9 mouse cellular contexts compared by ENCODE assay signal in the genomic region with DNA sequence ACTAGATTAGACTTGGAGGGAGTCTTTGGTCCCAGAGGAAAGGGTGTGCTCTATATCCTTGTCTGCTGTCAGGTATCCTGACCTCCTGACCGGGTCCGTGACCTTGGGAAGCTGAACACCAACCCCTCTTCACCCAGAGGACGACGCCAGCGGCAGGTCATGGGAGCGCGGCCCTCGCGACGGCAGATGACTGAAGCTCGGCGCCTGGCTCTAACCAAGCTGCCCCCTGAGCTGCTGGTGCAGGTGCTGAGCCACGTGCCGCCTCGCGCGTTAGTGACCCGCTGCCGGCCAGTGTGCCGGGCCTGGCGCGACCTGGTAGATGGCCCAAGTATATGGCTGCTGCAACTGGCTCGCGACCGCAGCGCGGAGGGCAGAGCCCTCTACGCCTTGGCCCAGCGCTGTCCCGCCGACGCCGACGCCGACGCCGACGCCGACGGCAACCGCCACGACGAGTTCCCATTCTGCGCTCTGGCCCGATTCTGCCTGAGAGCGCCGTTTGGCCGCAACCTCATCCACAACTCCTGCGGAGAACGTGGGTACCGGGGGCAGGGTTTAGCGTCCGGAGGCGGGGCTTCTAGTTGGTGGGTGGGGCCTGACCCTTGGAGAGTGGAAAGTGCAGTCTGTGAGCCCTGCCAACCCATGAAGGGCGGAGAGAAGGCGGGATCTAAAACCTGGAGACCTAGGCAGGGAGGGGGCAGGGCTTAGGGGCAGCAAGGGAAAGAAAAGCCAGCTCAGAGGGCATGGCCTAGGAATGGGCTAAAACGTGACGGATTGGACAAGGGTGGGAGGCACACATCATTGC. TPM values are rescaled to one million over a fixed set of nuclear protein-coding genes. Genes with fewer than 3 reads are reported as not detected.
DNase-seq lines count a peak whose midpoint lies in the region; ATAC-seq and TF ChIP-seq lines count a peak whose summit lies in the region.
"Had no signal": no experiment of that assay in that cellular context is flagged by ENCODE, and none has a peak within 500 bp of the region (broad histone marks: within the 10 kb centered on the region; RNA-seq: fewer than 3 reads in every experiment).

No protein-coding gene starts in this region.

- peaks cover 12% of the 10 kb centered on the region for H3K4me1 ChIP-seq in embryonic facial prominence, embryonic 13.5 days
- peaks cover 5% of the 10 kb centered on the region for H3K4me1 ChIP-seq in heart, embryonic 11.5 days (ENCODE audit: control insufficient read depth, insufficient read depth, low read length)
- no peaks in the 10 kb centered on the region for H3K4me1 ChIP-seq in lung, embryonic 14.5 days (ENCODE audit: insufficient read depth)

- DNase-seq in CD8-positive naive resting alpha-beta T cell, adult 2 months (ENCODE audit: low read depth in 2 of 2, low spot score in 2 of 2): peak; percentile 25 to 55
- peak; percentile 79 for DNase-seq in brain, adult 2 months (ENCODE audit: low read depth, low spot score)
- DNase-seq in kidney, adult 8-10 months: peak; percentile 93 to 95
- peak; percentile 89 for DNase-seq in lung, embryonic 14.5 days
- peak; percentile 83 for DNase-seq in thymus, postnatal 25 days

- H3K27me3 ChIP-seq in embryonic facial prominence, embryonic 13.5 days: peaks cover 5% of the 10 kb centered on the region
- H3K27me3 ChIP-seq in heart, embryonic 11.5 days (ENCODE audit: control insufficient read depth, insufficient read depth, low read length): no peaks in the 10 kb centered on the region
- 0 out of 2 replicates have a peak, but pooled peaks cover 3% of the 10 kb centered on the region for H3K27me3 ChIP-seq in lung, embryonic 14.5 days (ENCODE audit: insufficient read depth, low read length)

- peak overlapping the region; percentile 49 for H3K4me3 ChIP-seq in embryonic facial prominence, embryonic 13.5 days
- peak overlapping the region; percentile 47 for H3K4me3 ChIP-seq in heart, embryonic 11.5 days (ENCODE audit: low read depth, low read length)
- peak overlapping the region; percentile 42 for H3K4me3 ChIP-seq in lung, embryonic 14.5 days (ENCODE audit: low read depth, low read length)

- WGBS in embryonic facial prominence, embryonic 13.5 days: 3% methylated on average over 58 of the region's 58 CpGs
- WGBS in heart, embryonic 11.5 days (ENCODE audit: insufficient replicate concordance): 3% methylated on average over 58 of the region's 58 CpGs
- 3% methylated on average over 58 of the region's 58 CpGs for WGBS in lung, embryonic 14.5 days

- peak overlapping the region; percentile 16; the same call in 1 of the 2 replicates for H3K27ac ChIP-seq in embryonic facial prominence, embryonic 13.5 days
- H3K27ac ChIP-seq in heart, embryonic 11.5 days (ENCODE audit: low read depth, low read length): no peak overlapping the region
- H3K27ac ChIP-seq in lung, embryonic 14.5 days (ENCODE audit: low read depth): no peak overlapping the region

- peaks cover 36% of the 10 kb centered on the region for H3K36me3 ChIP-seq in embryonic facial prominence, embryonic 13.5 days
- peaks cover 9% of the 10 kb centered on the region for H3K36me3 ChIP-seq in heart, embryonic 11.5 days (ENCODE audit: control insufficient read depth, insufficient read depth, low read length)
- H3K36me3 ChIP-seq in lung, embryonic 14.5 days (ENCODE audit: insufficient read depth): peaks cover 11% of the 10 kb centered on the region; the same call in 1 of the 2 replicates

- peak overlapping the region; percentile 84 for H3K4me2 ChIP-seq in embryonic facial prominence, embryonic 13.5 days
- peak overlapping the region; percentile 81 for H3K4me2 ChIP-seq in heart, embryonic 11.5 days
- peak overlapping the region; percentile 77 for H3K4me2 ChIP-seq in lung, embryonic 14.5 days

- no peak for TF ChIP-seq CTCF in lung, embryonic 14.5 days (IDR thresholded peaks at IDR 0.05; ENCODE audit: low read depth)

- peak overlapping the region; percentile 69 for H3K9ac ChIP-seq in embryonic facial prominence, embryonic 13.5 days
- H3K9ac ChIP-seq in heart, embryonic 11.5 days (ENCODE audit: low read depth, low read length): peak overlapping the region; percentile 57
- H3K9ac ChIP-seq in lung, embryonic 14.5 days: peak overlapping the region; percentile 43

- peak; percentile 70 for ATAC-seq in embryonic facial prominence, embryonic 13.5 days (ENCODE audit: insufficient number of reproducible peaks, insufficient read depth, low FRiP score, low TSS enrichment, low read depth)
- peak; percentile 76 for ATAC-seq in heart, embryonic 11.5 days (replicated peaks; ENCODE audit: insufficient number of reproducible peaks, low FRiP score, low TSS enrichment)
- ATAC-seq in lung, embryonic 14.5 days (ENCODE audit: insufficient read depth): peak; percentile 87
- peak; percentile 70 for ATAC-seq in neutrophil, adult 5-6 weeks (ENCODE audit: extremely low read depth, insufficient number of reproducible peaks, low FRiP score, poor library complexity, severe bottlenecking)

- H3K9me3 ChIP-seq in embryonic facial prominence, embryonic 13.5 days: no peaks in the 10 kb centered on the region; the same call in 1 of the 2 replicates
- peaks cover 8% of the 10 kb centered on the region for H3K9me3 ChIP-seq in heart, embryonic 11.5 days (replicated peaks; ENCODE audit: control insufficient read depth, low read length)
- peaks cover 6% of the 10 kb centered on the region for H3K9me3 ChIP-seq in lung, embryonic 14.5 days (ENCODE audit: low read depth, low read length)

RNA-seq across cellular contexts. Expression of a gene that starts 9.1 kb away (rescaled TPM):
- 127 and 132 TPM in 2 replicates for polyA plus RNA-seq in embryonic facial prominence, embryonic 13.5 days (2015; fragmentation: Nextera tagmentation; extraction: Ambion mirVana)
- 133 and 134 TPM in 2 replicates for polyA plus RNA-seq in heart, embryonic 11.5 days (2014; fragmentation: Nextera tagmentation; extraction: Ambion mirVana)
- 131 and 132 TPM in 2 replicates for polyA plus RNA-seq in lung, embryonic 14.5 days (2014; fragmentation: Nextera tagmentation; extraction: Ambion mirVana)
- 18.0 and 19.4 TPM in 2 replicates for total RNA-seq in neutrophil, adult 5-6 weeks (2017)

RNA-seq across cellular contexts. Expression of a gene that starts 9.2 kb away (rescaled TPM):
- 27.3 and 30.8 TPM in 2 replicates for polyA plus RNA-seq in embryonic facial prominence, embryonic 13.5 days (2015; fragmentation: Nextera tagmentation; extraction: Ambion mirVana)
- polyA plus RNA-seq in heart, embryonic 11.5 days (2014; fragmentation: Nextera tagmentation; extraction: Ambion mirVana): 20.9 and 21.2 TPM in 2 replicates
- 27.9 and 31.4 TPM in 2 replicates for polyA plus RNA-seq in lung, embryonic 14.5 days (2014; fragmentation: Nextera tagmentation; extraction: Ambion mirVana)
- total RNA-seq in neutrophil, adult 5-6 weeks (2017): 5.9 and 6.1 TPM in 2 replicates

RNA-seq across cellular contexts. Expression of a gene that starts 15.9 kb away (rescaled TPM):
- 18.1 and 21.6 TPM in 2 replicates for polyA plus RNA-seq in embryonic facial prominence, embryonic 13.5 days (2015; fragmentation: Nextera tagmentation; extraction: Ambion mirVana)
- polyA plus RNA-seq in heart, embryonic 11.5 days (2014; fragmentation: Nextera tagmentation; extraction: Ambion mirVana): 12.0 and 12.7 TPM in 2 replicates
- 13.6 and 15.8 TPM in 2 replicates for polyA plus RNA-seq in lung, embryonic 14.5 days (2014; fragmentation: Nextera tagmentation; extraction: Ambion mirVana)
- 0.61 and 0.81 TPM in 2 replicates for total RNA-seq in neutrophil, adult 5-6 weeks (2017)

RNA-seq across cellular contexts. Expression of a gene that starts 23.4 kb away (rescaled TPM):
- polyA plus RNA-seq in embryonic facial prominence, embryonic 13.5 days (2015; fragmentation: Nextera tagmentation; extraction: Ambion mirVana): 0.89 and 2.1 TPM in 2 replicates
- not detected in 2 replicates for polyA plus RNA-seq in heart, embryonic 11.5 days (2014; fragmentation: Nextera tagmentation; extraction: Ambion mirVana)
- polyA plus RNA-seq in lung, embryonic 14.5 days (2014; fragmentation: Nextera tagmentation; extraction: Ambion mirVana): not detected in 2 replicates
- not detected in 2 replicates for total RNA-seq in neutrophil, adult 5-6 weeks (2017)
- total RNA-seq: adrenal gland, postnatal 4 days had no signal

RNA-seq across cellular contexts. Expression of a gene that starts 34.0 kb away (rescaled TPM):
- polyA plus RNA-seq in embryonic facial prominence, embryonic 13.5 days (2015; fragmentation: Nextera tagmentation; extraction: Ambion mirVana): 73.2 and 76.6 TPM in 2 replicates
- polyA plus RNA-seq in heart, embryonic 11.5 days (2014; fragmentation: Nextera tagmentation; extraction: Ambion mirVana): 52.2 and 55.3 TPM in 2 replicates
- polyA plus RNA-seq in lung, embryonic 14.5 days (2014; fragmentation: Nextera tagmentation; extraction: Ambion mirVana): 54.0 and 59.6 TPM in 2 replicates
- 39.3 and 45.8 TPM in 2 replicates for total RNA-seq in neutrophil, adult 5-6 weeks (2017)

Comparison
In these comparisons a context has a peak if more than half of its experiments do, and no peak if none do; other contexts are left out.
1. DNase-seq: peak in every context shown above with its lines; median percentile 94 in kidney, adult 8-10 months; 89 in lung, embryonic 14.5 days; 83 in thymus, postnatal 25 days; 79 in brain, adult 2 months; 40 in CD8-positive naive resting alpha-beta T cell, adult 2 months.